Mouse (Mus musculus): ENCODE data around the gene Gm9611. TPM values are rescaled to one million over a fixed set of nuclear protein-coding genes. Genes with fewer than 3 reads are reported as not detected.
"Not testable (repeated sequence)": the region's sequence is repeated elsewhere in the genome, so short reads cannot be mapped to it uniquely, and the experiment has no call there.

The Gm9611 gene
- total RNA-seq (2021), result not detected

- intact Hi-C loops (cut with DNase I); DNase-seq (ENCODE audit: low spot score in 2 of 2): not testable (repeated sequence)
Observed at GRCm38 (mm10) chr14:42297258-42297657, at the start of gene Gm9611. Gene Gm9611, minus strand, starts transcription at chr14:42297358.

GRCm38 (mm10) chr14:42309910-42310309 lies 12.8 kb upstream of the Gm9611 start, which contains the start of gene Gm7995:
Gene Gm7995, plus strand, starts transcription at chr14:42310210.
- intact Hi-C loops (cut with DNase I); DNase-seq (ENCODE audit: low spot score in 2 of 2): not testable (repeated sequence)

GRCm38 (mm10) chr14:42259948-42260347 lies 37.2 kb downstream of the Gm9611 start, which contains the start of gene Gm17026:
Gene Gm17026, minus strand, starts transcription at chr14:42260048.
- DNase-seq (ENCODE audit: low spot score in 2 of 2); intact Hi-C loops (cut with DNase I): not testable (repeated sequence)

Small RNAs within 50 kb of the gene (microRNA-seq; reads per million reads assigned to microRNA genes)
- not detected for gene Gm25208
- not detected for gene Gm25892

Other genes starting within 250 kb of the Gm9611 start
- not detected for gene Gm7951, start 180.0 kb downstream of the Gm9611 start, total RNA-seq (2021)
- gene Gm17027, start 134.7 kb downstream of the Gm9611 start, total RNA-seq (2021), result not detected
- 1 to 10 TPM; 1.7 to 1.8 TPM for gene Gm3573, start 106.6 kb downstream of the Gm9611 start, total RNA-seq (2021)
- not detected for gene Gm17026, start 37.3 kb downstream of the Gm9611 start, total RNA-seq (2021)
- not detected for gene Gm7995, start 12.9 kb upstream of the Gm9611 start, total RNA-seq (2021)
- gene Gm8005, start 142.3 kb upstream of the Gm9611 start, total RNA-seq (2021), result not detected
- gene Gm8011, start 166.5 kb upstream of the Gm9611 start, total RNA-seq (2021), result not detected
- not detected for gene Gm8020, start 205.0 kb upstream of the Gm9611 start, total RNA-seq (2021)
- not detected for gene Gm8024, start 226.9 kb upstream of the Gm9611 start, total RNA-seq (2021)